Mouse (Mus musculus) cerebellum, adult 11 months (tissue): ENCODE measurements around the gene Lgr6.
"Not testable (repeated sequence)": the region's sequence is repeated elsewhere in the genome, so short reads cannot be mapped to it uniquely, and the experiment has no call there.

Experiments used
- DNase-seq: peaks from one replicate; pipeline ENCODE4 v3.0.0; 2022

The Lgr6 gene

DNA sequence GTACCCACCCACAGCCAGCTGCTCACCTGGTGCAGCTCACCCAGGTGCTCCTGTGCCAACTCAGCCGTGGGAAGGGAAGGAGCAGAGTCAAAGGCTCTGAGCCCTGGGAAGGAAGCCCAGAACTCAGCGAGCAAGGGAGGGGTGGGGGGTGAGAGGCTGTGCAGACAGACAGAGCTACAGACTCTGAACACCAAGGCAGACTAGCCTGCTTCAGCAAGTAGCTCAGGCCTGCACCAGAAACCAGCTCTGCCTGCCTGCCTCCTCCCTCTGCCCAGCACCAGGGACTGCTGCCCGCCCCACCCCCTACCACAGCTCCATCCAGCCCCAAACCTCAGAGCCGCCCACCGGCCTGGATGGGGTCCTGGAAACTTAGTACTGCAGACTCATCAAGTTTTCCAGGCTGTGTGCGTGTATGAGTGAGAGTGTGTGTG, 22.9 kb upstream of the Lgr6 start:
- no peak for DNase-seq

DNA sequence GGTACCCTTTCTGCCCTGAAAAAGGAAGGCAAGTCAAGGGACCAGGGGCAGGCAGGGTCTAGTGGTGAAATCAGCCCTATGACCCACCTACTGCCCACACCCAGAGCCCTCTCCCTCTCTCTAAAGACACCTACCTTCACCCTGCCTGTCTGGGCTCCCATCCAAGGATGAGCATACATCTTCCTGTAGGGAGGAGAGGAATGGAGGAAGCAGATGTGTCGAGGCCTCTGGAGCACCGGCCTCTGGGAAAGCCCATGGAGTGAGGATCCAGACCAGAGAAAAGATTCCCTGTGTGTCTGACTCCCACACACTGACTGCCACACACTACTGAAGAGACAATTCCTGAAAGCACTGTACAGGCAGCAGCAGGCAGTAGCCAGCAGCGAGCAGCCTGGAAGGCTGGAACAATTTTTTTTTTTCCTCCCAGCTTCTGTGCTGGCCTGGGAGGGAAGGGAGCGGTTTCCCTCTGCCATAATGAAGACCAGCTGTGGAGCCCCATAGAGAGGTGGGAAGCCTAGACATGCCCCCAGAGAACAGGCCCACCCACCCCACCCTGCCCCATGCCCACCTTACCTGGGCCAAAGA, 21.5 kb upstream of the Lgr6 start:
- DNase-seq: no peak

DNA sequence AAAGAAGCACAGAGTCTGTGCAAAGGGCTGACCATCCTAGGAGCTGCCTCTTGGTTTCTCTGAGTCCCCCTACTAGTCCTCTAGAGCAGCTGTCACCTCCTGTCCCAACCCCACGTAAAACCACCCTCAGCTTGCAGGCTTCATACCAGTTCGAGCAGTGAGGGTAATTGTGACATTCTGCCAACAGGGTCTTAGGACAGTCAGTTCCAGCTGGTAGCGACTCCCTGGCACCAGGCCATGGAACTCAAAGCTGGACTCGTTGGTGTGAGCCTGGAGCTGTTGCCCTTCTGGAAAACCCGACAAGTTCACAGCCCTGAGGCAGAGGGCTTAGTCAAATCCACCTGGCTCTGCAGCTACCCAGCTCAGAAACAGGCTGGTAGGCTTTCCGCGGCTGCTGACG, 20.9 kb upstream of the Lgr6 start:
- DNase-seq: no peak

DNA sequence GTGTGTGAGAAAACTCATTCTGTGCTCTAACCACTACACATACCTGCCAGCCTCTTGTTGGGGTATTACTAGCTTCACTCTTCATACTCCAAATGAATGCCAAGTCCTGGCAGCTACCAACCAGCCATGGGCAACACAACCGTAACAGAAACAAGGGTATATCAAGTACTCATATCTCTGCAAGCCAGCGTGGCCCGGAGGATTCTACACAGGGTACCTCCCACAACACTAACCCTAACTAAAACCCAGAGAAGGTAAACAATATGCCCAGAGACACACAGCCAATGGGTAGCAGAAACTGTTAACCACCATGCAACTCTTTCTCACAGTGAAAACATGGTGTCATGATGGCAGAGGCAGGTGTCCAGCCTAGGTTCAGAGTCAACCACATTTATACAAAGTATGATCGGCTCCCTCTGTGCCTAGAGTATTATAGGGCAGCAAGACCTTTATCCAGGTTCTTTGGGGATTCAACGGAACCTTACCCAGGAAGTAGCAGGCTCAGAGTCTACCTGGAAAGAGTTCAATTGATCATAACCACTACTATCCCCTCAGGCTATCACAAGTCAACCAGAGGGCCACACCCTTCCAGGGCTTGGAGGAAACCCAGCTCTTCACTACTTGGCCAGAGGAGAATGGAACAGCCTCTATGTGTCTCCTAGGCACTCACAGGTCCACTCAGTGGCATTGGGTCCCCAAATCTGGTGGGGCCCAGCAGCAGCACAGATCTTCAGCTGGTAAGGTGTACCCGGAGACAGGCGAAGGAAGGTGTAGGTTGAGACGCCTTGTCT, 19.7 kb upstream of the Lgr6 start:
- DNase-seq: no peak

DNA sequence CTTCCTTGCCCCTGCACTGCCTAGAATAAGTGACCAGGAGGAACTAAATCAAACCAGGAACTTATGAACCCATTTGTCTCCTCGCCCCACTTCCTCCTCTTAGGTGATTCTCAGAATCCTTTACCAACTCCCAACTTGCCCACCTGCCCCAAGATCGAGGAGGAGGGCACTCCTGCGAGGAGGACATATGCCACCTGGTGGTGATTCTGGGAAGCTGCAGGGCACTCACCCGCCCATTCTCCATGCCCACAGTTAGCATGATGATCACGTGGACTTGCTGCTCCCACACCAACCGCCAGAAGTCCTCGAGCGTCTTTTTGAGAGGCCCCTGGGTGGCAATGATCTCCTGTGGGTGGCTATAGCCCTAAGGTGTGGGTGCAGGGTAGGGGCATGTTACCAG, 7.6 kb upstream of the Lgr6 start:
- no peak for DNase-seq

DNA sequence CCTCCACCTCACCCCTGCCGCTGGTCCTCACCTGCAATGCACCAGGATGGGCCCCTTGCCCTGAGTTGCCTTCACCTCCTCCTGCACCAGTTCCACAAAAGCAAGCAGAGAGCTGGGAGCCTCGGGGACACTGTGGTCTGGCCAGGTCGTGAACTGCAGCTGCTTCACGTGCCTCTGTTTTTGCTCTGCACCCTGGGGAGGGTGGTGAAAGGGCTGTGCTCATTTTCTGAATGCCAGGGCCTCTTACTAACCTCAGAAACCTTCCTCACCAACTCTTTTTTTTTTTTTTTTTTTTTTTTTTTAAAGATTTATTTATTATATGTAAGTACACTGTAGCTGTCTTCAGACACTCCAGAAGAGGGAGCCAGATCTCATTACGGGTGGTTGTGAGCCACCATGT, 6.2 kb upstream of the Lgr6 start:
- not testable (repeated sequence) for DNase-seq

DNA sequence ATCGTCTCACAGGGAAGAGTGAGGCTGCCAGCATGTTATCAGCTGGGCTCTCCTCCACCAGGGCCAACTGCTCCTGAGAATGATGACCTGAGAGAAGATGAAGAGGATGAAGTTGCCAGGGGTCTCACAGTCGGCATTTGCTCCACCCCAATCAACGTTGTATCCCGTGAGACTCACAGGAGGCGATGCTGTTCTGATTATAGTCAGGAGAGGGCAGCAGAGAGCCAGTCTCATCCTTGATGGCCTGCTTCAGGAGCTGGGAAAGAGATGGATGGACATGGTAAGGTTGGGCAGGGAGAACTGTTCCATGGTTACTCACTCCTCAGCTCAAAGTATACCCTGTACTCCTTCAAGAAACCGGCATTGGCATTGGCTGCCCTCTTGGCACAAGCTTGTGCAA, 5.0 kb upstream of the Lgr6 start:
- DNase-seq: peak; percentile 62

DNA sequence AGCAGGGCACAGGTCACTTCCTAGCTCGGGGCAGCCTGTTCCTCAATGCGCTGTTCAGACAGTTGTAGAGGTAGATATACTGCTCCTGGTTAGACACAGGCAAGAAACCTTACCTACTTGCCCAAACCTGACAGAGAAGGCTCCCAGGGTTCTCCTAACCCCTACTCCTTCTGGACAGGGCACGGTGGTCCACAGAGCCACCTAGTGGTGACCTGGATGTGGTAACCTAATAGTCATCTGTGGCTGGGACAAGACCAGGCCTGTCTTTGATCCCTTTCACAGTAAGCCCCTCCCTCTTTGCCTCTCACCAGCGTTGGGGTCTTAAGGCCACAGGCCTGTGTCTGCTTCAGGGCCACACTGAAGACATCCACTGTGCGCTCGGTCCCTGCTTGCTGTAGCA, 3.5 kb upstream of the Lgr6 start:
- DNase-seq: no peak

DNA sequence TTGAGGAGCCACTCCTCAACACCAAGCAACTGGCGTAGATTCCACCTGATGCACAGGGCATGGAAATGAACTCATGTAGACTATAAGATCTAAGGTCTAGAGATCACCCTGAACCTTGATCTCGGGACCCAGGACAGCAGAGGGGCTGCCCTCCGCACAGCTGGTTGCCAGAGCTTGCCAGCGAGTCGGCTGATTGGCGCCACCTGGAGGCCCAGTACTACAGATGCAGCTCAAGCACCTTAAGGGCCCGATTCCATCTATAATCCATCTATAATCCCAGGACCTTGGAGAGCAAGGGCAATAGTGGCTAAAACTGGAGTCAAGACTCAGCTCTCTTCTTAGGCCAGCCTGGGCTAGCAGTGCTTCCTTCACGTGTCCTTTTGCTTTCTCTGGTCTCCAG, 875 bp upstream of the Lgr6 start:
- DNase-seq: no peak

DNA sequence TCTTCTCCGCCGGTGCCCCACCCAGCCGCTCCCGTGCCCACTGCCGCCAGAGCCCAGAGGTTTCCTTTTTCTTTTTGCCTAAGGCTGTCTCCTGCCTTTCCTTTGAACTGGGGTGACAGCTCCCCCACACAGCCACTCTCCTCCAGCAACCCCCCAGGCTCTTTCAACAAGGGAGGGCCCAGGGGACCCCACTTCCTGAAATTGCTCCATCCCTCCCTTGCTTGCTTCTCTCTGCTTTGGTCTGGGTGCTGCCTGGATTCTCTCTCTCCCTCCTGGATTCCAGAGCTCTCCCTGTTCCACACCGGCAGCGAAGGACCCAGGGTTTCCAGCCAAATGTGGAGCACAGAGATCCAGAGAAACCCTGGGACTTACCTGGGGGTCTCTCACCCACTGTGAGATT, 4.7 kb downstream of the Lgr6 start:
- no peak for DNase-seq

DNA sequence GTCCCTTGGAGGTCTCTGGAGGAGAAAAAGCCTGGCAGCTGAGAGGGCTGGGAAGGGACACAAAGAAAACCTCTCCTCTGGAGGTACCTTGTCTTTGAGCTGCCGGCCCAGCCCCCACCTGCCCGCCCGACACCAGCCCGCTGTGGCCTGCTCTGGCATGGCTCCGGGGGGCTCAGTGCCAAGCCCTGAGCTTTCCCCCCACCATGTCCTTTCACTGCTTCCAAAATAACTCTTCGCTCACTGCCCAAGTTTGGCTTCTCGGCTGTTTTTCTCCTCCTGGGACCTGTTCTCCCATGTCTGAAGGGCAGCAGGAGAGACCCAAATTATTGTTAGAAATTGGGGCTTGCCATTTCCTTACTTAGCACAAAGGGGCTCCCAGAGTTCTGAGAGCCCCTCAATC, 6.6 kb downstream of the Lgr6 start:
- no peak for DNase-seq

DNA sequence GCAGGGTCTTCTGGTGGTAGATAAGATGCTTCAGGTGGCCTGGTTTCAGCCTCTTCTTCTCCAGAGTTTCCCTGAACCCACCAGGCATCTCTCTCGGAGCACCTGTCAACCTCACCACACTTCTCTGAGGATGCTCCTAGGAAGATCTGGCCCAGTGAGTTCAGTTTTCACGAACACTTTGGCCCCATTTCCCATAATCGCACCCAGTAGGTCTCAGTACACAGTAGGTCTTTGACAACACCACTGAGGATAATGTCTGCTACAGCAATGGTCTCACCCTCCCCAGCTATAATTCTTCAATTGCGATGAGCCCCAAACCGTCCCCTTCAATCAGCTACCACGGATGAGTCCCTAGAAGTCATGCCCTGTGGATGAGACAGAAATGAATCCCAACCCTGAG, 7.6 kb downstream of the Lgr6 start:
- no peak for DNase-seq

DNA sequence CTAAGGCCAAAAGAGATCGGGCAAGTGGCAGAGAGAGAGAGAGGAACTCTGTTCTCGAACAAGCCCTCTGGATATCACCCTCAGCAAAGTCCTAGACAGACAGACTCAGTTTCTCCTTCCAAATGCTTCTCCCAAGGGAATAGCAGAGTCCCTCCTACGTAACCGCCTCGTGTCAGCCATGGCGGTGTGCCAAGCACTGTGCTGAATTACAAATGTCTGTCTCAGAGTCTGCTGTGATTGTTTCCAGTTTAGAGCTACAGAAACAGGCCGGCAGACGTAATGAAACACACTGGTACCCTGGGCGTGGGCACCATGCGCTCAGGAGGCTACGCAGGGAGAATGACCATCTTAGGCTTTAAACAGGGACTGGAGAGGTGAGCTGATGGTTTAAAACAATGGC, 8.8 kb downstream of the Lgr6 start:
- no peak for DNase-seq

DNA sequence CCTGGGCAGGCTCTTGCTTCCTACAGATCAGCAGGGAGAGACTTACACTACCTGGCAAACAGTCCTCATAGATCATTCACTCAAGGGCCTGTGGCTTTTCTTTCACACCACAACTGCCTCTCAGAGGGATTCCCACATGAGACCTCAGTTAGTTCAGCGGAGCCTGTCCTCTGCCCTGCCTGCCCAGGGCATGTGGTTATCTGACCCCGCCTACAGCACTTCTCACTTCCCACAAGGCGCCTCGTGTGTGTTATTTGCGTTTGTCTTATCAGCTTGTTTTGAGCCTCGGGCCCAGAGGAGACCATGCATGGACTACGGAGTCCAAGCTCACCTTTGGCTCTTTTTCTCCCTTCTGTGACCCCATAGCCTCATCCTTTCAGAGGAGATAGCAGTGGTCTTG, 9.9 kb downstream of the Lgr6 start:
- DNase-seq: no peak

DNA sequence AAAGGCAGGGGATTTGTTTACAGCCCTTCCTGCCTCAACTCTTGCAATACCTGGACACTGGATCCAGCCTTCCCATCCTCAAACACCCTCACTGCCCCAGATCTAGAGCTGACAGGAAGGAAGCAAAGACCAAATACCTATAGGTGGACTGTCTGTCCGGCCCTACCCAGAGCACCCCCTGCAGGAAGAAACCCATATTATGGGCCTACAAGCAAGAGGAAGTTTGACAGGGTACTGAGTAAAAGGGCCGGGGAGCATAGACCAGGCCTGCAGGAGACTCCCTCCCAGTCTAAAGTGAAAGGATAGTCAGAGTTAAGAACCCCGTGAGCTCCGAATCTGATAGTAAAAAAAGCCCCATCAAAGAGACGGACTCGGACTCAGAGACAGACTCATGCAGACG, 10.4 kb downstream of the Lgr6 start:
- DNase-seq: no peak

DNA sequence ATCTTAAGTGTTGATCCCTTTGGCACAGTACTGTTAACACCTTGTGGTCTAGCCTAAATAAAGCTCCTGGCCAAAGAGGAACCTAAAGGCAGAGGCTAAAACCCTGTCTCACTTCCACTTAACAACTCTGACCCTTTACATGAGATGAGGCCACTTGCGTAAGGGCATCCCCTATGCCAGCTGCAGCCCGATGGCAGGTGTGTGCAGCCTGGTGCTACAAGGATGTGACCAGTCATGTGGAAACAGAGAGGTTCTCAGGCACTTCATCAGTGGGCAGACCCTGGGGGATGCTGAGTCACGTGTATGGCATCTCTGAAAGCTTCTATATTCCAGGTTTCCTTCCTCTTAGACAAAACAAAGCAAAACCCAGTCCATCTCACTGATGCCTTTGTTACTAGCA, 14.2 kb downstream of the Lgr6 start:
- no peak for DNase-seq

DNA sequence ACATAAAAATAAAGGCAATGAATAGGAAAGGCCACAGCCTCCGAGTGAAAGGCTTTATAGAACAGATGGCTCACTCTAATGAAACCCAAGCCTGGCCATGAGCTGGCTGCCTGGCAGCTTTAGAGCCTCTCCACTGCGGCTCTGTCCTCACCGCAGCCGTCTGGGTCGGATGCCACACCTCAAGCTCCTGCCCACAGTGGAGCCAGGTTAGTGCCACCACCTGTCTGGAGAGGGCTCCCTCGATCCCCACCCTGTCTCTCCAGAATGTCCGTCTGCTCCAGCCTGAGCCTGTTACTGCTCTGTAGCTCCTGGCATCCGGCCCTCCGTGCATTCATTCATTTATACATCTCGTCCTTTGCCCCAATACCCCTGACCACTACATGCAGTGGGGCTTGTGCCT, 15.4 kb downstream of the Lgr6 start:
- DNase-seq: no peak

DNA sequence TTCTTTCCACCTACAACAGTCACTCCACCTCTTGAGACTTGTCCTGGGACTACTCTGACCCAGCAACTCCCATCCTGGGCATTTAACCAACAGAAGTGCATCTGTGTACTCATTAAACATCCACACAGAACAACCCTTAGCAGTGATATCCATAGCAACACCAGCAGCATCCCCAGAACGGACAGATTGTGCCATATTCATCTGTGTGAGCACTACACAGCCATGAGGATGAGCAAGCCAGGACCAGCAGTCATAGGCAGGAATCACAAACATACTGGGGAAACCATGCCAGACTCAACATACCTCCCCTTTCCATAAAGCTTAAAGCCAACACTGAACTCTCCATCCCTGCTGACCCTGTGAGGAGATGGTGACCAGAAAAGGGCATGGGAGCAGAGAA, 17.7 kb downstream of the Lgr6 start:
- no peak for DNase-seq

DNA sequence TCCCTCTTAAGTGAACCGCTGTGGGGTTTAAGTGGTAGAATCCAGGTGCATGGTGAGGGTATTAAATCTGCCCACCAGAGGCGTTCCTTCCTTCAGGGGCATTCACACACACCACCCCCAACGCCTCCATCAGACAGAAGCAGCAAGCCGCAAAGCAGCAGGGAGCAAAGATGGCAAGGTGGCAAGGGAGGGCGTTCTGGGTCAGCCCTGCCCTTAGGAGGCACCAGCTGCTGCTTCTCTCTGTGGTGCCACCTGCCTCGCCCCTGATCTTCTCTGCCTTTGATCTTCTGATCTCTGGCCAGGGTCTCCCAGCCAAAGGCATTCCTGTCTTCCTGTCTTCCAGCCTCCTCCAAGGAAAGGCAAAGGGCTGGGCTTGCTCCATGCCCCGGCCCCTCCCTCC, 19.1 kb downstream of the Lgr6 start:
- no peak for DNase-seq

DNA sequence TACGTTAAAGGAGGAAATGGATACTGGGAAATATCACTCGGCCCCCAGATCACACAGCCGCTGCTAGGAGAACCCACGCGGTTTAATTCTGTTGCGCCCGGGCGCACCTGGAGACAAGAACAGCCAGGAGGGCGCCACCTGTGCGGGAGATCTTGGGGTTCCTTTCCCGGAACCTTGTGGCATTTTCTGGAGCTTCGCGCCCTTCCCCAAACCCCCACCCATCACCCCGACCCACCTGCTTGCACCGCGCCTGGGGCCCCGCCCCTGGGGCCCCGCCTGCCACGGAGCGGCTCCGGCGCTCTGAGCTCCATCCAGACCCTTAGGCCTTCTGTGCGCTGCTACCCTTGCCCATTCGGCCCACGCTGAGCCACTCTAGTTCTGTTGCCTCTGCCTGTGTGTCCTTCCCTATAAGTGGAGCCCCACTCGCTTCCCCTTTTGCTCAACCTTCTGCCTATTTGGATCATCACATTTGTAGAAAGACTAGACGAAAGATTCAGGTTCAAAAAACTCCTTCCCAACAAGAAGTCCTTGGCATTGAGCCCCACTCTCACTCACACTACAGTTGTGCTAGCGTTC, 19.7 kb downstream of the Lgr6 start:
- DNase-seq: no peak

DNA sequence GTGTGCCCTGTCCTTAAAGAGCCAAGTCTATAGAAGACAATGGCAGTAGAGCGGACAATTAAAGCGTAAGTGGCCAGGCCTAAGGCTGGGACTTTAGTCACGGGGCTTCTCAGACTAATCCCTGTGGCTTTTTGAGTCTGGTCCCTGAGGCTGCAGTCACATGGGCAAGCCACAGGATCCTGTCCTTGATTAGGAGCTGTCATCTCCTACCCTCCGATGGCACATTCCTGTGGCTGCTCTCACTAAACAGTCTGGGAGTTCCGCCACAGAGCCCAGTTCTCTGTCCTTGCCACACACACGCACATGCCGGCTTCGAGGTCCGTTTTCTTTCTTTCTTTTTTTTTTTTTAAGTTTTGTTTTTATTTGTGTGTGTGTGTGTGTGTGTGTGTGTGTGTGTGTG, 21.6 kb downstream of the Lgr6 start:
- no peak for DNase-seq

DNA sequence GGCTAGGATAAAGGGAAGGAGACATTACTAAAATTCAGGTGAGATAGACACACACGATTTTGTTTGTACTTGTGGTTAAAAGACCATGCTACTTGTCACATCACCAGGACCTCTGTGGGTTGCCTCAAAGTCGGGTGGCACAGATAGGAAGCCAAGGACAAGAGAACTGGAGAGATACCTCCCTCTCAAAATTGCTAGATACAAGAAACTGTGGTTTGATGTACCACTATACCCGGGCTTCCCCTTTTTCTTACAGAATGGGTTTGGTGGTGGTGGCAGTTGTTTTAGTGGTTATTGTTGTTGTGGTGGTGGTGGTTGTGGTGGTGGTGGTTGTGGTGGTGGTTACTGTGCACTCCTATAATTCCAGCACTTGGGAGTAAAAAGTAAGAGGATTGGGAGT, 22.8 kb downstream of the Lgr6 start:
- DNase-seq: no peak

DNA sequence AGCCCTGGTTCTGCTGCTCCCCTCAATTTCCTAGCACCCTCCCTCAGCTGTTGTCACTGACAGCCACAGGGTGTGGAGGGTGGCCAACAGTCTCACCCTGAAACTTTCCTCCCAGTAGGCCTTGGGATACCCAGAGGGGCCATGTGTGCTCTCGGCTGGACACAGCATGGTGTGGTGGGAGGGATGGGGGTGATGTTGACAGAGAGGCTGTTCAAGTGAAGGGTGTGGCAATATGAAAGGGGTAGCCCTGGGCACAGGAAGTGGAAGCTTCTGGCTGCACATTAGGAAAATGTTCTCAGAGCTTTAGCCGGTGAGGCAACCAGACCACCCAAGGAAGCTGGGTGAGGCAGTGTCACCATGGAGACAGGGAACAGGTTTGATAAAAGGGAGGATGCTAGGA, 26.1 kb downstream of the Lgr6 start:
- DNase-seq: no peak

DNA sequence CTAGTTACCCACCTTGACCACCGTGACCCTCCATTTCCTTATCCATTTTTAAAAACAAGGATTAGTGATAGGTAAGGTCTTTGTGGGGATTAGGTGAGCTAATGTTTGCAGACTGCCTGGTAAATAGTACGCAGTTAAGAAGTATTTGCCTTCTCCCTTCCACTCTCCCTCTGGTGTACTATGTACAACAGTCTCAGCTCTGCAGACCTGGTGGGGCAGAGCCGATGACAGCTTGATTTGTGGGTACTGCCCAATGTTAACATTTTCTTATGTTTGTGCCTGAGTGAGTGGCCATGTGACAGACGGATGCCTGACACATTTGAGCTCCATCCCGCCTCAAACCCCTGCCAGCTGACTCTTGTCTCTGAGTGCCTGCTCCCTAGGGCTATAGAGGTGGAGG, 28.6 kb downstream of the Lgr6 start:
- DNase-seq: no peak

DNA sequence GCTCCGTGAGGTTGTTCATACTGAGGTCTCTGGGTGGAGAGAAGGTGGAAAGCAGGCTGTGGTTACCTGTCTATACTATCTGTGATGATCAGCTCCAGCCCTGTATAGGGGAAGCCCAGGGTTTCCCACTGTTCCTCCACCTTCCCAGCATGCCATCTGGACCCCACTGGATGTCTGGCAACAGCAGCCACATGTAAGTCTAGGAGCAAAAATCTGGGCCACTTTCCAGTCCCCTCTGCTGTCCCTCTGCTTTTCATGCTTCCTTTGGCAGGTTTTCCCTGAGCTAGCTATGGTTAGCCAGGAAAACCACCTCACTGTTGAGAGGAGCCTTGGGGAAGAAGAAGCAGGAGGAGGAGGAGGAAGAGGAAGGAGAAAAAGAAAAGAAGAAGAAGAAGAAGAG, 29.8 kb downstream of the Lgr6 start:
- DNase-seq: no peak
